Mouse (Mus musculus) kidney, adult 9 months (tissue): ENCODE measurements around the gene Popdc3.
"Not testable (repeated sequence)": the region's sequence is repeated elsewhere in the genome, so short reads cannot be mapped to it uniquely, and the experiment has no call there.

Source experiments
- DNase-seq: peaks from one replicate; pipeline ENCODE4 v3.0.0; 2022

The Popdc3 gene

DNA sequence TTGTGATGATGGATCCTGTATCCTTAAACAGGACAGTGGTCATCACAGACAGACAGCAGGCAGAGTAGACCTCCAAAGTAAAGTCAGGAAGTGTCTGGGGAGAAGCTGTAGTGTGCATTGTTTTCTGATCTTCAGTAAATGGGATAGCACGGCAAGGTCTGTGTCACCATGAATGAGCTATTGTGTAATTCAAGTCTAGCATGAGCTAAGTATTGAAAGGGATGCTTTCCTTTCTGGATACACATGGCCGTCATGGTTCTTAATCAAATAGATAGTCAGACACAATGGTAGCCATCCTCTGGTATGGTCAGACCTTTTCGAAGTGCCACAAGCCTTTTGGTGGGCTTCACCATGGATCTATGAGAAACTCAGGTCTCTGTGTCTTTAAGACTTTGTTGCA, 142.4 kb downstream of the Popdc3 start:
- no peak for DNase-seq

DNA sequence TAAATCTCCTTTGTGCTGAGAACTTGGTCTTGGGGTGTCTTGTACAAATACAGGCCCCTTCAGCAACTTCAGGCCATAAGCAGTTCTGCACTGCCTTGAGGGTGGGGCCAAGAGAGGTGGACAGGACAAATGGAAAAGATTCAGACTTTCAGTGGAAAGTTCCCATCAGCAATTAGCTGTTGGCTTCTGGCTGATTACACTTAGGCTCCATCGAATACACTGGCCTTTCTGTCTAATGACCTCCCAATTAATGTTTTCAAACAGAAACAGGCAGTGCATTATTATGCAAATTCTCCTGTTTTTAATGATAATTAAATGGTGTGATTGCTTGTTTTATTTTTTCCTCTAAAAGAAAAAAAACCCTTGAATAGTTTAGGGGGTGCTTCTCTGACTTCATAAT, 146.3 kb downstream of the Popdc3 start:
- no peak for DNase-seq

DNA sequence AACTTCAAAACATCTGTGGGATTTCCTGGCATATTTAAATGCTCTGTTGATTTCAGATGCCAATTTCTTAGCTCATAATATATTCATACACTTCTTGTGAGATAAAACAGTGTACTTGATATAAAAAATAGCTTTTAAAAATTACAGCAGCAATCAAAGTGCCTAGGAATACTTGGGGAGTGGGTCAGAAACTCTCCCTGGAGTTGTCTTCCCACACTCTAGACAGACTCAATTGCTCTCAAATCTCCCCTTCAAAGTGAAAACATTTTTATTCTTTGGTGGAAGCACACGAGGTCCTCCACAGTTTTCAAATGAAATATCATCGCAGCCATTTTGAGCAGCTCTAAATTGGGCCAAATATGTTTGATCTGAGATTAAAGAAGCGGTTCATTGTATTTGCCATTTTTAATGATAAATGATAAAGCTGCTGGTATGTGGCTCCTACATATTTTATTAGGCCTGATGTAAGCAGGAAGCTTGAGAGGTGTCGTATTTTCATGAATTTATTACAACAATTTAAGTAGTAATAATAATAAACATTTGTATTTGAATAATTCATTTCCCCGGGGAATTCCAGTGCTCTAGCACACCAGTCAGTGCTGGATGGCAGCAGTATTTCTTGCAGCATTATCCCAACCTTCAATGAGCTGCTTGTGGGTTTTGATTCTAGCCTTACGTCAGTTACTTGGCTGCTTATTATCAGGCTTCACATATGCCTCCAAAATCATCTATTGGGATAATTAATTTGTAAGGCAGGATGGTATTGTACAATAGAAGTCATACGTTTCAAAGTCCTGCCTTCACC, 150.5 kb downstream of the Popdc3 start:
- no peak for DNase-seq

DNA sequence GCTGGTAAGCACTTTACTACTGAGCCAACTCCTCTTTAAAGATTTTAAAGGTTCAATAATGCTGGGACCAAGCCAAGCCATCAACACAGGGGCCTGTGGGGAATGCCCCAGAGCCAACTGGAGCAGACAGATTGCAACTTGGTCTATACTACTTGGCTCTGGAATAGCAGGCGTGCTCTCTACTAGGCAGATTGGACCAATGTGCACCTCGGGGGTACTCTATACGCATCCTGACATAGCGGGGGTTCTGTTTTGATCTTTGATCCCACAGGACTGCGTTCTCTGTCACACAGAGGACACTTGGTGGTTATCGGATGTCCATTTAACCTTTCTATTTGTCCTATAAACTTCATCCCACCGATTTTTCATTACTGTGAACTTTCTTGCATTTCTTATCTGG, 157.0 kb downstream of the Popdc3 start:
- DNase-seq, result no peak

DNA sequence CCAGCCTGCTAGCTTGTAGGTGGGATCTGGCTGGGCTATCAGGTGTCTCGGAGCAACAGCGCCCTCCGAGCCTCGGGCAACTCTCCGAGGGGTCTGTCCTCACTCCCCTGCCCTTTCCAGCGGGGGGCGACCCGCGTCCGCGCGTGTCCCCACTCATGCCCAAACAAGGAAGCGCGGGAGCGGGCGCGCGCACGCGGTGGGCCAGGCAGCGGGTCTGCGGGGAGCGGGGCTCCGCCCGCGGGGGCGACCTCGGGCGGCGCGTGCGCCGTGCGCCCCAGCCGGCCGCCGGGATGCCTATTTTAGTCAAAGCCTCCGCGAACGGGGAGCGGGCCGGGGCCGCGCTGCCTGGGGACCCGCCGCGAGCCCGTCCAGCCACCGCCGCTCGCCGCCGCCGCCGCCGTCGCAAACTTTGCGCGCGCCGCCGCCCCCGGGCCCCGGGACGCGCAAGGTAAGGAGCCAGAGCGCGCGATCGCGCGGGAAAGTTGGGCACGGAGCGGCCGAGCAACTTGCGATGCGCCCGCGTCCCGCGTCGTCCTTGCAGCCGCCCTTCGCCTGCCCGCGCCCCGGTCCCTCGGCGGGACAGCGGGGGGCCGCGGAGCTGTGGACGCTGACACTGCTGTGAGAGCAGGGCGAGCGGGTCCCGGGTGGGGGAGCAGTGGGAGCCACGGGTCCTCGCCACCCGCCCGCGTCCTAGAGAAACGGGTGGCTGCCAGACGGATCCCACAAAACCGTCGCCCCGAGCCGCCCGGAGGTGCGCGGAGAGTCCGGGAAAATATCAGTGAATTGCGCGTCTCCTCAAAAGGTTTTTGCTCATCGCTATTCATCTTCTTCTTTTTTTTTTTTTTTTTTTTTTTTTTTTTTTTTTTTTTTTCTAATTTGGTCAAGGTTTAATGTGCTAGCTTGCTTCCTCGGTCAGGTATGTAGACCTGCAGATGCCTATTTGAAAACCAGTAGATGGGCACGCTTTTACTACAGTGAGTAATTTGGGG, 157.8 kb downstream of the Popdc3 start, which contains the start of gene Bves:
Bves (plus strand) TSS at position 339 of the 989 bp plus-strand sequence.
- DNase-seq, result no peak

DNA sequence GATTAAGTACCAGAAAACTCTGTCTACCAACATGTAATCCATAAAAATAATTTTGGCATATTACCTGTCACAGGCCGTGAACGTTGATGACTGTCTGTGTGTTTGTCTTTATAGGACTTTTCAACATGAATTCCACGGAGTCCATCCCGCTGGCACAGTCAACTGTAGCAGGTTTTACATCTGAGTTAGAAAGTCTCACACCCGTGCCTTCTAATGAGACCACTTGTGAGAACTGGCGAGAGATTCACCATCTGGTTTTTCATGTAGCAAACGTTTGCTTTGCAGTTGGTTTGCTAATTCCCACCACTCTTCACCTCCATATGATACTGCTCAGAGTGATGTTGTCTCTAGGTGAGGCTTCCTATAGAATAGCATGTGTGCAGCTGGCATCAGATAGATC, 161.2 kb downstream of the Popdc3 start:
- DNase-seq, result no peak

DNA sequence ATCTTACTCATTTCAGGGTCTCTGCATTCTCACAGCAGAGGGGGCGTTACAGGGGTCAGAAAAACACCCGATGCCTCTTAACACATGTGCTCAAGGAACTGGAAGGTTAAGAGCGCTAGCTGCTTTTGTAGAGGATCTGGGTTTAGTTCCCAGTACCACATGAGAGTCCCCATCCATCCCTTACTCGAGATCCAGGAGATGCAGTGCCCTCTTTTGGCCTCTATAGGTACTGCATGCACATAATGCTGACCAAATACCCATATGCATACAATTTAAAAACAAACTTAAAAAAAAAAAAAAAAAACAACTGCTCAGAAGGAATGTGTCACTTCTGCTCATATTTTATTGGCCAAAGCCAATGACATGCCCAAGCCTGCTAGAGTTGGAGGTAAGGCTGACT, 166.5 kb downstream of the Popdc3 start:
- DNase-seq, result no peak

DNA sequence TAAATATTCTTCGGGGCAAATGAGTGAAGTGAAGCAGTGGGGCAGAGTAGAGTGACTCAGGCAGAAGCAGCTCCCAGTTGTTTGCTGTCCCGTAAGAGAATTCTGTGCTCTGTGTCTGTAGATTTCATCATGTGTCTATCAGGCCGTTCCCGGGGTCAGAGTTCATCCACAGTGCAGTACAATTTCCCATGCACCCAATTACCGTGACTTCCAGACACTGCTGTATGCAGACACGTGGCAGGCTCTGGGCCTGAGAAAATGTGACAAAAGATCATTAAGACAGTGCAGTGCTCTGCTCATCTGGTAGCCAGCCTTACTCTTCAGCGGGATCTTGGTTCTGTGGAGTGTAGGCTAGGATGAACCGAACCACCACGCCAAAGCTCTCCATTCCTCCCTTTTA, 167.3 kb downstream of the Popdc3 start:
- DNase-seq, result no peak

DNA sequence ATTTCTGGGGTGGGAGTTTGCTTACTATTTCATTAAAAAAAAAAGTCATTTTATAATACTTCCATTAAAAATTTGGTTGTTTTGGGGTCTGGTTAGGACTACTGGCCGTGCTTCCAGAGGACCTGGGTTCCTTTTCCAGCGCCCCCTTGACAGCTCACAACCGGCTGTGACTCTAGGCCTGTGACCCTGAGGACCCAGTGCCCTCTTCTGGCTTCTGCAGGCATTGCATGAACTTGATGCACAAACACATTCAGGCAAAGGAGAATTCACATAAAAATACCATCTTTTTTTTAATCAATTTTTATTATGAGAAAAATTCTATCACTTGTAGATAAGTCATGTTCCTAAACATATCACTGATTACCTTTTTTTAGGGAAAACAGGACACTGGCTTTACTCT, 170.2 kb downstream of the Popdc3 start:
- DNase-seq, result not testable (repeated sequence)

DNA sequence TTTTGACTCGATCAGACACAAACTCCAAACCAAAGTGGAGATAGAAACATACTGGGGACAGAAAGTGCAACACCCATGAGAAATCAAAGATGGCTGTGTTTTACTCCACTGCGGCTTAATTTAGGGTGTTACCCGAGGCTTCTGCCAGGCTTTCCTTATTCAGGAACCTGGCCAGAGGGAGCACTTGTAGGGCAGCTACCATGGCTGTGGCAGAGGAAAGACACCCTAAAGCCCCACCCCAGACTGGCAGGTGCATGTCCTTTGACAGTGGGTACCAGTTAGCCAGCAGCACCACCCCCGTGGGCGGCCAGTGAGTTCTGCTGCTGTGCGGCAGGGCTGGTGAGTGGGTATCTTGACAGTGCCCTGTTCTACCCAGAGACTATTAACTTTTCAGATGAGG, 178.2 kb downstream of the Popdc3 start:
- no peak for DNase-seq

DNA sequence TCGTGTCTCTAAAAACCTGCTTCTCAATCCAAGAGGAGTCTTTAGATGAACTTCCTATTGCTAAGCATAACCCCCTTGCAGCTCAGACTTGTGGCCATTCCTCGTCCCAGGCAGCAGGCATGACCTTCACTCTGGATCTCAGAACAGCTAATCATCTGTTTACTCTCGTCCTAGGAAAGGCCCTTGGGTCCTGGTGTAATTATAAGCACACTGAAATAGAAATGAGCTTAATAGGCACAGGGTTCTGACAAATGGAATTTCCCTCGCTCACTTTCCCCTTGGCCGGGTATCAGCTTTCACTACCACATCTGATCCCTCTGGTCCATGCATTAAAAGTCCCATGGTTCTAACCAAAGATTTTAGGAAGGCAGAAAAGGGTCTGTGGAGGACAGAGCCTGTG, 185.5 kb downstream of the Popdc3 start:
- peak; percentile 7 for DNase-seq

DNA sequence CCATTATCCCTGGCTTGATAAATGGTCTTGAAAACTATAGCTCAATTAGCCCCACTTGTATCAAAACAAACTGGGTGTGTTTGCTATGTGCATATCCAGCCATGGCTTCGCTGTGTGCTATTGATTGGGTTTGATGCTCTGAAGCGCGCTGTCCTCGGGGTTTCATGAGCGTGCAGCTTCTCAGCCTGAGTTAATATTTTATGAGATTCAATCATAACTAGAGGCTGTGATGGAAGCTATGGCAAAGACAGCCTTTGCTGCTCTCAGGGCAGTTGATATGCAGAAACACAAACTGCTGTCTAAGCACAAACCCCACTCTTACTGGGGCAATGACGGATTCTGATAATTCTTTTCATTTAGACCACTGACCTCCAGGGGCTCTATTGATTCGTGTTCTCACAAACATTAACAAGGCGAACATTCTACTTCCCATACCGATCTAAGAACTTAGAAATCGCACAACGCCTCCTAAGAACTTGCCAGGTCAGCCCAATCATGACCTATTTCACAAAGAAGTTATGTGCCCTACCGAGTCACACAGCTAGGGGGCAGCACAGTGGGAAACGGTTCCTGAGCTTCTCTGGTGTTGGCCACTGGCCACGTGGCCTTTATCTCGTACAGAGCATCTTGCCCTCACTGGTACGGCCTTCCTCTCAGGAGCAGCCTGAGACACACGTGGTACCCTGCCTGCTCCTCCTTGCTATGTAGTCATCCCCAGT, 189.2 kb downstream of the Popdc3 start:
- DNase-seq, result no peak
